Mouse (Mus musculus) ES-Bruce4 (cell line): ENCODE data around the gene Txnrd1. TPM values are rescaled to one million over a fixed set of nuclear protein-coding genes. Genes with fewer than 3 reads are reported as not detected.

Experiments
- H3K27ac ChIP-seq: 2 replicates; pipeline ENCODE4 v1.5.1; 2012; ENCODE audit warnings: low read length, inconsistent platforms; ENCODE audit not compliant: insufficient read depth
- H3K27me3 ChIP-seq: 2 replicates; pipeline ENCODE4 v1.6.1; 2012; ENCODE audit warnings: mild to moderate bottlenecking, low read length, inconsistent platforms; ENCODE audit not compliant: control insufficient read depth, poor library complexity, insufficient read depth, severe bottlenecking
- H3K36me3 ChIP-seq: 2 replicates; pipeline ENCODE4 v1.6.1; 2012; ENCODE audit warnings: inconsistent platforms, mild to moderate bottlenecking, low read length, moderate library complexity; ENCODE audit not compliant: control insufficient read depth, poor library complexity, insufficient read depth, severe bottlenecking
- H3K4me1 ChIP-seq: one replicate; pipeline ENCODE4 v1.8.1; 2011; ENCODE audit warnings: low read length; ENCODE audit not compliant: control insufficient read depth, insufficient read depth
- H3K4me3 ChIP-seq: 2 replicates; pipeline ENCODE4 v1.5.1; 2011; ENCODE audit warnings: low read depth, mild to moderate bottlenecking, low read length
- H3K9ac ChIP-seq: 2 replicates; pipeline ENCODE4 v1.6.1; 2012; ENCODE audit warnings: low read depth, mild to moderate bottlenecking, inconsistent platforms; ENCODE audit not compliant: poor library complexity, severe bottlenecking
- H3K9me3 ChIP-seq: replicated peaks from 2 replicates; pipeline ENCODE4 v1.6.1; 2012; ENCODE audit warnings: mild to moderate bottlenecking, low read length, inconsistent platforms; ENCODE audit not compliant: control insufficient read depth, poor library complexity, insufficient read depth, severe bottlenecking
- CTCF ChIP-seq: IDR thresholded peaks from one replicate; pipeline ENCODE4 v1.8.1; 2011; ENCODE audit warnings: low read depth, low read length
- EP300 ChIP-seq: IDR thresholded peaks from 2 replicates; pipeline ENCODE4 v1.6.1; 2011; ENCODE audit warnings: low read depth, low read length; ENCODE audit not compliant: insufficient read depth
- POLR2A ChIP-seq: IDR thresholded peaks from one replicate; pipeline ENCODE4 v1.8.1; 2011; ENCODE audit warnings: low read length; ENCODE audit not compliant: insufficient read depth
- polyA plus RNA-seq: library from polyadenylated mRNA; stranded (reverse); fragments of >200 nt; gene quantifications from 2 replicates; pipeline ENCODE4 v1.2.4, GENCODE M21; 2011; ENCODE audit warnings: low read depth; ENCODE audit not compliant: missing spikeins, insufficient read depth, insufficient read length

The Txnrd1 gene
- polyA plus RNA-seq, 1 experiment = 284 TPM

DNA sequence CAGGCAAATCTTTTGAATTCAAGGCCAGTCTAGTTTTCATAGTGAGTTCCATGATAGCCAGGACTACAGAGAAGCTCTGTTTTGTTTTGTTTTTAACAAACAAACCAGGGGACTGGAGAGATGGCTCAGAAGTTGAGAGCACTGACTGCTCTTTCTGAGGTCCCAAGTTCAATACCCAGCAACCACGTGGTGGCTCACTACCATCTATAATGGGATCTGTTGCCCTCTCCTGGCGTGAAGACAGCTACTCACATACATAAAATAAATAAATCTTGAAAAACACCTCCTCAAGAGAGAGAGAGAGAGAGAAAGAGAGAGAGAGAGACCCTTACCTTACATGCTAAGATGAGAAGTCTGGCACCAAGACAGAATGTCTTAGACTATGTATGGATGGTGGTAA, 84.9 kb downstream of the Txnrd1 start:
- H3K4me1 ChIP-seq = no peaks in the 10 kb centered on the region
- no peak overlapping the region for H3K4me3 ChIP-seq
- no peaks in the 10 kb centered on the region for H3K27me3 ChIP-seq
- no peak overlapping the region for H3K27ac ChIP-seq
- no peaks in the 10 kb centered on the region for H3K36me3 ChIP-seq
- H3K9ac ChIP-seq = no peak overlapping the region
- TF ChIP-seq POLR2A = no peak
- no peak for TF ChIP-seq CTCF
- no peak for TF ChIP-seq EP300
- no peaks in the 10 kb centered on the region for H3K9me3 ChIP-seq

GRCm38 (mm10) chr10:82919404-82919980, 85.7 kb downstream of the Txnrd1 start:
- Histone ChIP-seq H3K4me1 (no peaks in the 10 kb centered on the region), H3K27me3 (no peaks in the 10 kb centered on the region), H3K9me3 (no peaks in the 10 kb centered on the region), H3K4me3 (no peak overlapping the region), H3K27ac (no peak overlapping the region), H3K9ac (no peak overlapping the region), H3K36me3 (no peaks in the 10 kb centered on the region)
- no peak for TF ChIP-seq CTCF
- TF ChIP-seq EP300 = no peak
- TF ChIP-seq POLR2A = no peak

GRCm38 (mm10) chr10:82923547-82923946, 89.8 kb downstream of the Txnrd1 start:
- H3K4me1 ChIP-seq = no peaks in the 10 kb centered on the region
- H3K9ac ChIP-seq = no peak overlapping the region
- no peaks in the 10 kb centered on the region for H3K36me3 ChIP-seq
- no peak overlapping the region for H3K4me3 ChIP-seq
- no peak overlapping the region for H3K27ac ChIP-seq
- TF ChIP-seq CTCF = no peak
- H3K27me3 ChIP-seq = no peaks in the 10 kb centered on the region
- H3K9me3 ChIP-seq = no peaks in the 10 kb centered on the region

DNA sequence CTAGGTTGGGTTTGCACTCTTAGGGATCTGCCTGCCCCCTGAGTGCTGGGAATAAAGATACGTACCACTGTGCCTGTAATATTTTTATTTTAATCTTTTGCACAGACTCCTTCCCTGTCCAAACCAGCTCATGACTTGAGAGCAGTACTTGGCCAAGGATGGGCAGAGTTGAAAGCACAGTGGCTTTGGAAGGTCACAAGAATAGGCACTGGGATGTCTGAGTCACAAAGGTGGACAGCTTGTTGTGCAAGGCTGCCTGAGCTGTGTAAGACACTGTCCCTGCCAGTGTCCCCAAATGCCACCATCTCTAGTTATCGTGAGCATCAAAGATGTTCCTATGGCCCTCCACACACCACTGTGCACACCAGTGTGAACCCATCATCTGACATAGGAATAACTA, 91.0 kb downstream of the Txnrd1 start:
- Histone ChIP-seq H3K27ac (no peak overlapping the region), H3K9me3 (no peaks in the 10 kb centered on the region), H3K36me3 (no peaks in the 10 kb centered on the region), H3K4me1 (no peaks in the 10 kb centered on the region), H3K27me3 (no peaks in the 10 kb centered on the region), H3K9ac (no peak overlapping the region), H3K4me3 (no peak overlapping the region)
- TF ChIP-seq EP300 = no peak
- TF ChIP-seq POLR2A = no peak

- H3K4me1 ChIP-seq = no peaks in the 10 kb centered on the region
- H3K27ac ChIP-seq = no peak overlapping the region
- H3K4me3 ChIP-seq = no peak overlapping the region
- no peaks in the 10 kb centered on the region for H3K9me3 ChIP-seq
- H3K9ac ChIP-seq = no peak overlapping the region
- H3K27me3 ChIP-seq = no peaks in the 10 kb centered on the region
- no peaks in the 10 kb centered on the region for H3K36me3 ChIP-seq
- TF ChIP-seq EP300 (no peak), CTCF (no peak), POLR2A (no peak)
These were observed 91.9 kb downstream of the Txnrd1 start for GRCm38 (mm10) chr10:82925624-82926023.

- no peaks in the 10 kb centered on the region for H3K4me1 ChIP-seq
- no peak for TF ChIP-seq POLR2A
- no peak for TF ChIP-seq EP300
- no peak for TF ChIP-seq CTCF
- H3K9ac ChIP-seq = no peak overlapping the region
- H3K9me3 ChIP-seq = peaks cover 9% of the 10 kb centered on the region
- H3K27me3 ChIP-seq = no peaks in the 10 kb centered on the region
- H3K36me3 ChIP-seq = no peaks in the 10 kb centered on the region
- no peak overlapping the region for H3K4me3 ChIP-seq
- no peak overlapping the region for H3K27ac ChIP-seq
These were observed 101.4 kb downstream of the Txnrd1 start for GRCm38 (mm10) chr10:82935018-82935633.
